Mouse (Mus musculus) heart, adult 18-20 months (tissue): ENCODE results near the gene Gpn1. TPM values are rescaled to one million over a fixed set of nuclear protein-coding genes. Genes with fewer than 3 reads are reported as not detected.
A peak's percentile ranks its signal among the peaks of the same experiment; 100 is the strongest.

Experiments
- DNase-seq, 2 experiments: peaks; one replicate each; pipeline ENCODE4 v3.0.0; 2021 to 2022; ENCODE audit warnings: mixed read lengths in 1 of 2
- total RNA-seq, 2 experiments: library from RNA; stranded (reverse); gene quantifications; 2 replicates each; pipeline ENCODE4 v1.2.3; 2021

Gpn1 gene
- total RNA-seq, 2 experiments from 2014 or later: 25.4 to 26.0 TPM

DNA sequence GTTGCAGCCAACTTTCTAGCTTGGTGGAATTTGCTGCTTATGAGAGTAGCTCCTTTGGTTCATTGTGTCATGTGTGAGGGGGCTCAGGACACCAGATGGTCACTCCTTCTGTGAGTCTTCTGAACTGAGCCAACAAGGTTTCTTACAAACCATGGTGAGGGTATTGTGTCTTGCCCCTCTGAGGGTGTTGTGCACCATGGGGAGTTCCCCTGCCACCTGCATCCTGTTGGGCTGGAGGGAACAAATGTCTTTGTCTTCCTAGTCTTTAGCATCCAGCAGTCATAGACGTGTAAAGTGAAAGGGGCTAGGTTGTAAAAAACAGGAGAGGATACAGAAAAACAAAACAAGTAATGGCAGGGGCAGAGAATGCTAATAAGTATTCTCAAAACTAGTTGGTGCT is 64.9 kb downstream of the Gpn1 start:
- no peak for DNase-seq

DNA sequence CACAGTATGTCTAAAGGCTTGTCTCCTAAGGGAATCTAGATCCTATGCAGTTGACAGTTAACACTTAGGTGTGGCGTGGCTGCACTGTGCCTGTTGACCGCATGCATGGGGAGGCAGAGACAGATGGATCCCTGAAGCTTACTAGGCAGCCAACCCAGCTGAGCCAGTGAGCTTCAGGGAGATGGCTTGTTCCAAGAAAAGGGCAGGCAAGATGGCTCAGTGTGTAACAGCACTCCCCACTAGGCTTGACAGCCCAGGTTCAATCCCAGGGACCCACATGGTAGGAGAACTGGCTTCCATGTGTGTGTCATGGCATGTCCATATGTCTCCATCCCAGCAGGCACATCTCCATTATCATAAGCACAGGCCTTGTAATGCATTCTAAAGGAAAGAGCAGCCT is 65.8 kb downstream of the Gpn1 start:
- DNase-seq: no peak

DNA sequence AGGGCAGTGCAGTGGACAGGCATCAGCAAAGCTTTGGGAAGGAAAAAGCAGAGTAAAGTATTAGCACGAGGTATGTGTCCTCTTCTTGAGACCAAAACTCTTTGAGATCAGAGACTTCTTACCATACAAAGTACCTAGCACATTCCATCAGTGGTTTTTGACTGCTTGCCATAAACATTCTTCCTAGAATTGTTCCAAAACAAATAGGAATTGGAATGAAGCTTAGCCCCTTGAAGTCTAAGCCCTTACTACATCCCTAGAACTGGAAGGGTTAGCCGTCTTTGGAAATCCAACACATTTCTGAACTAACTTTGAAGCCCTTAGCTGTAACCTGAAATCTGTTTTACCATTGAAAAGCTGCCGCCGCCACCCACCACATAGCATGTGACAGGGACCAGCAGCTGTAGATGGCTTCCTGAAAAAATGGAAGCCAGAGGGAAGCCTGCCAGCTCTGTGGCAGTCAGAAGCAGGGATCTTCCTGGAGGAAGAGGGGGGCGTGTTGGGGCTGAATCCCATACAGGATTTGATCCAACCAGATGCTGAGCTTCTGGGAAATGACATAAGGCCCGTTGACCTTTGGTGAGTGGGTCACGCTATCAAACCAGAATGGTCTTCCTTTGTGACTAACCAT is 67.6 kb downstream of the Gpn1 start:
- DNase-seq: peak; percentile 53 to 78

Other genes starting within 250 kb of the Gpn1 start
- gene Krtcap3, start 243.1 kb upstream of the Gpn1 start, total RNA-seq: 1 to 10 TPM in 1 of 2 experiments, under 1 TPM in 1; 0.82 to 1.4 TPM
- gene Ift172, start 203.6 kb upstream of the Gpn1 start, total RNA-seq: 10 to 100 TPM; 37.3 to 44.5 TPM
- gene Fndc4, start 198.7 kb upstream of the Gpn1 start, total RNA-seq: 1 to 10 TPM; 4.2 to 4.3 TPM
- not detected for gene Gckr, start 197.3 kb upstream of the Gpn1 start, total RNA-seq
- gene Zfp512, start 42.3 kb upstream of the Gpn1 start, total RNA-seq: 10 to 100 TPM; 22.9 to 23.1 TPM
- not detected for gene 4930548H24Rik, start 9.0 kb upstream of the Gpn1 start, total RNA-seq
- 10 to 100 TPM; 20.8 to 21.7 TPM for gene Slc4a1ap, start 32.3 kb downstream of the Gpn1 start, total RNA-seq
- 10 to 100 TPM; 13.0 to 13.9 TPM for gene Supt7l, start 33.1 kb downstream of the Gpn1 start, total RNA-seq
- 100 to 1,000 TPM; 322 to 333 TPM for gene Mrpl33, start 102.2 kb downstream of the Gpn1 start, total RNA-seq
- 1 to 10 TPM; 3.5 to 4.1 TPM for gene Rbks, start 202.9 kb downstream of the Gpn1 start, total RNA-seq
- gene Babam2, start 202.9 kb downstream of the Gpn1 start, total RNA-seq: 10 to 100 TPM; 31.5 to 37.7 TPM